Mouse (Mus musculus): ENCODE results near the gene B3galt6.
A peak's percentile ranks its signal among the peaks of the same experiment; 100 is the strongest.

Gene B3galt6

DNA sequence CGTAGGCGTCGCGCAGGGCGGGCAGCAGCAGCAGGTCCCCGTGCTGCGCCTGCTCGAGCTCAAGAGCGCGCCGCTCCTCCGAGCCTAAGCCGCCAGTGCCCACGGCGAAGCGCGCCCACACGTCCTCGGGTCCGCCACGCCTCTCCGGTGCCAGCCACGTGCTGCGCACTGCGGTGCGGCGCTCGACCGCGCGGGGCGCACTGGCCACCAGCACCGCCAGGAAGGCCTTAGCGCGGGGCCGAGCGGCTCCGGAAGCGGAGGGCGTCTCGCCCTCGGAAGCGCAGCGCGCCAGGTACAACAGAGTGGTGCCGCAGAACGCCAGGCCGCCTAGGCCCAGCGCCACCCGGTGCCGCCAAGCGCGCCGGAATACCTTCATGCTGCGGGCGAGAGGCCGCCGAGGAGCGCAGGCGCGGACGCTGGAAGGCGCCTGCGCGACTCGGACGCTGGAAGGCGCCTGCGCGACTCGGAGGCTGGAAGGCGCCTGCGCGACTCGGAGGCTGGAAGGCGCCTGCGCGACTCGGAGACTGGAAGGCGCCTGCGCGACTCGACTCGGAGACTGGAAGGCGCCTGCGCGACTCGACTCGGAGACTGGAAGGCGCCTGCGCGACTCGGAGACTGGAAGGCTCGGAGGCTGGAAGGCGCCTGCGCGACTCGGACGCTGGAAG lies at the start of gene B3galt6, which contains the start of gene Sdf4:
Gene B3galt6 (minus strand): TSS at position 409 of the 665 bp plus-strand sequence.
Gene Sdf4 (plus strand): TSS at position 632 of the 665 bp plus-strand sequence.
- peak; percentile 92 for DNase-seq

DNA sequence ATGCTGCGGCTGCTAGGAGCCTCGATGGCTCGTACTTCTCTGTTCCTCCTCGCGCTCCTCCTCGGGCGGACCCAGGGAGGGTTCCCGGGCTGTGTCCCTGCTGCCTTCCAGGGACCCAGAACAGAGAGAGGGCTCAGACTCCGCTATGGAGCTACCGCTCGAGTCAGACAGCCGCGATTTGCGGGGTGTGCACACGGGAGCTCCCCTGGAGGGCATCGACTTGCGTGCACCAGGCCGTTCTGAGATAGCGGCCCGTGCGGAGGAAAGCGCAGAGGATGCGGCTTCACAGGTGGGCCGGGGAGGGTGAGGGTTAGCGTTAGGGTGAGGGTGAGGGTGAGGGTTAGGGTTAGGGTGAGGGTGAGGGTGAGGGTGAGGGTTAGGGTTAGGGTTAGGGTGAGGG lies 42.5 kb upstream of the B3galt6 start:
- no peak for DNase-seq

- DNase-seq = no peak
These were observed 41.9 kb upstream of the B3galt6 start for GRCm38 (mm10) chr4:156034301-156034700.

GRCm38 (mm10) chr4:156033476-156034119 lies 41.1 kb upstream of the B3galt6 start:
- DNase-seq = peak; percentile 47

DNA sequence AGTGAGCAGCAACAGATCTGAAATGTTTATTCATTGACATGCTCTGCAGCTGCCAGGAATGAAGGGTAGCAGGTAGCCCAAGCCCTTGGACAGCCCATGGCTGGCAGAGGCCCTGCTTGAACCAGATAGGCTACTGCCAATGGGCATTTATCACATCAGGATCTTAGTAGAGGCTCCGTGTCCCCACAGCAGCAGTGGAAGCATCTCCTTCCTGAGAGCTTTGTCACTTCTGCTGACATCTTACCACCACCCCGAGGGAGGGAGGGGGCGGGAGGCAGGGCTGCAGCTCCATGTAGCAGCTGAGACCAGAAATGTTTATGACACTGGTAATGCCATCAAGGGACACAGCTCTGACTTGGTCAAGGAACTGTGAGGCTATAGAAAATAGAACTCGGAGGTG lies 40.4 kb upstream of the B3galt6 start:
- DNase-seq = no peak

GRCm38 (mm10) chr4:156031593-156032391 lies 39.3 kb upstream of the B3galt6 start:
- DNase-seq = peak; percentile 67

DNA sequence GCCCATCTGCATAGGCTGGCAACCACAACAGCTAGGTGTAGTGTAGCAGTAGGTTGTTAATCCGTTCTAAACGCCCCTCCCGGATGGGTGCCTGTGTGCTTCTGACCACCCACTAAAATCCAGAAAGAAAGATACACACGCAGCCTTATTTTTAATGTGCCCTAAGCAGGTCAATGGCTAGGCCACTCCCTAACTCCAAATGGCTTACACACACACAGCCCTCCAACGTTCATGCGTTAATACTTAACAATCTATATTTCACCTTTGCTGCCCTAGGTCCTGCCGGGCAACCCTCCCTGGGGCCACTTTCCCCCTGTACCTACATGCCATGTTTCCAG lies 38.8 kb upstream of the B3galt6 start:
- no peak for DNase-seq

- DNase-seq = no peak
These were observed 38.2 kb upstream of the B3galt6 start for GRCm38 (mm10) chr4:156030651-156031118.

- no peak for DNase-seq
These were observed 36.1 kb upstream of the B3galt6 start for GRCm38 (mm10) chr4:156028580-156028979.

- no peak for DNase-seq
These were observed 33.6 kb upstream of the B3galt6 start, which contains the start of gene Tnfrsf18 for GRCm38 (mm10) chr4:156026013-156026412. Tnfrsf18 (plus strand) TSS chr4:156026164.

GRCm38 (mm10) chr4:156024184-156024583 lies 31.7 kb upstream of the B3galt6 start:
- DNase-seq = no peak

DNA sequence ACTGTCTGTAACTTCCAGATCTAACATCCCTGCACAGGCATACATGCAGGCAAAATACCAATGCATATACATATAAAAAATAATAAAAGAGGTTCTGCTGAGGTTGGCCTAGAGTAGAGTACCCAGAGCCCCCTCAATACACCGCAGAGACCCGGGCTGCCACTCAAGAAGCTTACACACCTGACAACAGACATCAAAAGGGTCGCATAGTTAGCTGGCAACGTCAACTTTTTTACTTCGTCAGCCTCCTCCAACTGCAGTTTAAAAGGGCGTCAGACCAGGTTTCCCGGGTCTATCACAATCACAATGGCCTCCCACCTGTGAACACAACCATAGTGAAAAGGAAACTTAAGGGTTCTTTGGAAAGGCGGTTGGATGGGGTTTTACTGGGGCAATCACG lies 31.1 kb upstream of the B3galt6 start:
- DNase-seq = no peak

GRCm38 (mm10) chr4:156021942-156022419 lies 29.5 kb upstream of the B3galt6 start:
- DNase-seq = no peak

DNA sequence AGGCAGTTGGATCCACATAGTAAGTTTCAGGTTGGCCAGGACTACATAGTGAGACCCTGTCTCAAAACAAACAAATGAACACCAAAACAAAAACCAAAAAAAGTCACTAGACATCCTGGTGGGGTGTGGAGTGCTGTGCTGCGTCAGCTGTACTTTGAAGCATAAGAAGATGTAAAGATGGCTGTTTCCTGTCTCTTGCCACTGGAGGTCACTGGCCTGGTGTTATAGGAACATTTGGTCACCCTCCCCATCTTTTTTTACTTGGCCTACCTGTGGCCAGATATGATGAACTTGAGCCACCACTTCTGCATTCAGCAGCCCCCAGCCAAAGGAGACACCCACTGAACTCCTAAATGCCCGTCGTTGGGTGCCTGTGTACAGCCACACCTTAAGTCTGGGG lies 28.9 kb upstream of the B3galt6 start:
- DNase-seq = no peak

DNA sequence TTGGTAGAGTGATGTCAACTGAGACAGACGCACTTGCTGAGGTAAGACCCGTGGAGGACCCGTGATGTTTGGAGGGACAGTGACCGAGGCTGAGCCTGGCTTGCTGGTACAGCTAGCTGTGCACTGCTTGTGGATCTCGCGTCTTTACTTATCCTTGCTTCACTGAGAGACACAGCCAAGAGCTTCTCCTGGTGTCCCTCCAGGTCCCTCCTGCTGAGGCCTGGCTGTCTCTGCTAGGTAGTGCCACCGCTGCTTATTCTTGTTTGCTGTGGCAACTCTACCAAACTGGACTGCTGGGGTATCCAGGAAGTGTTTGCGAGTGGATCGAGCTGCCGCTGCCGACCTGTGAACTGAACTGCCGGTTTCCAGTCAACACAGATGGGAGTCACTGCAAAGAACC lies 27.3 kb upstream of the B3galt6 start:
- no peak for DNase-seq

DNA sequence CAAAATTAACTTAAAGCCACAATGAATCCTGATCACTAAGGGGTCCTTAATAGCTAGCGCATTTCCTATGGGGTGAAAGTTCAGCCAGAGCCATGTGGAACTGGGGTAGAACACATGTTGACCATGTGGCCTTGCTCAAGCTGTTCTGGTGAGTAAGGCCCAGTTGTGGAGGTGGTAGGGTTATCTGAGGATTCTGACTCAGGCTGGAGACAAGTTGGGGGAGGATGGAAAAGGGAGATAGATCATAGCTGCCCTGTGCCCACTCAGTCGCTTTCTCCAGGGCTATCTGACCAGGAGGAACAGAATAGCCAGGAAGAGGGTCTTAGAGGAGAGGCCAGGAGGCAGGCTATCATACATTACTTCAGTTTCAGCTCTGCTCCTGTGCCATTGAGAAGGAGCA lies 22.0 kb upstream of the B3galt6 start:
- DNase-seq = no peak

GRCm38 (mm10) chr4:156013637-156014036 lies 21.2 kb upstream of the B3galt6 start, which contains the start of gene Tnfrsf4:
Tnfrsf4 (plus strand) TSS chr4:156013843.
- no peak for DNase-seq

- DNase-seq = no peak
These were observed 15.9 kb upstream of the B3galt6 start for GRCm38 (mm10) chr4:156008369-156008768.

DNA sequence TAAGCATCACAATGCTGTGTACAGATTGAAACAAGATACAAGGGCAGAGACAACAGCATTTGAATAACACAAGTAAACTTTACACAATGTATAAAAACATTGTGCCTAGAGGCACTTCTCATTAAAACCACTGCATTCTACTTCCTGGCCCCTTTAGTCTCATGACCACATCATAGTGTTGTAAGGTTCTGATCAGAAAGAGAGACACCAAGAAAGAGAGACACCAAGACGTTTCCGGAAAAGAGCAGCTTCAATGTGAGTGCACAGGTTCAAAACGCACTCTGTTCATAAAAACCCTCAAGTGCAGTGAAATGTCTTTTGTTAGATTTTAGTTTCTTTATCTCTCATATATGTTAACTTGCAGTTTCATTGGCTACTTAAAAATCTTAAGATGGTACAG lies 11.7 kb upstream of the B3galt6 start:
- no peak for DNase-seq

GRCm38 (mm10) chr4:155993606-155994005 lies 1.2 kb upstream of the B3galt6 start:
- peak; percentile 17 for DNase-seq

GRCm38 (mm10) chr4:155992906-155993547 lies 578 bp upstream of the B3galt6 start:
- peak; percentile 94 for DNase-seq

GRCm38 (mm10) chr4:155991908-155992230 lies 580 bp downstream of the B3galt6 start:
- DNase-seq = no peak
